Mouse (Mus musculus) kidney, postnatal 36 days (tissue): ENCODE measurements around the gene Rec114.

ENCODE experiments used
- DNase-seq, 2 experiments: peaks; one replicate each; pipeline ENCODE4 v3.0.0; 2021 to 2022; ENCODE audit warnings: mixed read lengths in 2 of 2

Rec114 gene

DNA sequence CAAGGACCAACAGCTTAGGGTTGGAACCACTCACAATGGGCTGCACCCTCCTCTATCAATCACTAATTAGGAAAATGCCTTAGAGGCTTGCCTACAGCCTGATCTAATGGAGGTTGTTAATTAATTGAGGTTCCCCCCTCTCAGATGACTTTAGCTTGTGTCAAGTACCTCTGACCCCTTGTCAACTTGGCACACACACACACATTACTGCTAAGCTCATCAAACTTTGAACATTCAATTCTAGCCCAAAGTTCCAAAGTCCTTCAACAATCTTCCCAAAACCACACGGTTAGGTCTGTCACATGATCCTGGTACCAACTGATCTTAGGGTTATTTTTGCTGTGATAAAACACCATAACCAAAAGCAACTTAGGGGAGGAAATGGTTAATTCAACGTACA lies 26.9 kb downstream of the Rec114 start:
- peak; percentile 54 to 71 for DNase-seq

DNA sequence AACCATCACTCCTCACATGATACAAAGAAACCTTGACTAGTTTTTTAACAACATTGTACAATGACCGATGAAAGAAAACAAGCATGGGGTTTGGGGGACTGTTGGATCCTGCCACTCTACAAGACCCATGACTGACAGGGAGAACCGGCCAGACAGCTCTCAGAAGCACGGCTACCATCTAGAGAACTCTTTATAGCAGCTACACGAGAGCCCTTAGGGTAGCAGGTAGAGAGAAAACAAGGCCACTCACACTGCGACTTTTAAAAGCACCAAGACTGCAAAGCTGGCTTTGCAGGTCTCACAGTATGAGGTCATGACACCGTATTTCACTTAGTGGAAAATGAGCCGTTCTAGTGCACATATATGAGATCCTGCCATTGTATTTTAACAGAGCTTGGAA lies 33.1 kb downstream of the Rec114 start:
- DNase-seq: no peak

DNA sequence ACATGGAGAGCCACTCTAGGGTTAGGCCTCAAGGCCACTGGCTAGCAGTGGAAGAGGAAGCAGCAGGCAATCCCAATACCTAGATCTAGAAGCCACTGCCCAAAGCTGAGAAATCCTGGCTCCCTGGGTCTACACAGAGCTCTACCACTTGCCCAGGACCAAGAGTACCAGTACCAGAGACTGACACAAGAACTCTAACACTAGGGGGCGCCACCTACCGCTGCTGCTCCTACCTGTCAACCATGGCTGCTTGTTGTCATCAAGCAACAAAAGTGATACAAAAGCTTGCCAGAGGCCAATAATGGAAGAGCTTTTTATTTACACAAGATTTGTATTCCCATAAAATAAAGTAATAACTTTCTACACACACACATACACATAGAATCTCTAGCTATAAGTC lies 33.8 kb downstream of the Rec114 start:
- DNase-seq: peak; percentile 77 to 88

DNA sequence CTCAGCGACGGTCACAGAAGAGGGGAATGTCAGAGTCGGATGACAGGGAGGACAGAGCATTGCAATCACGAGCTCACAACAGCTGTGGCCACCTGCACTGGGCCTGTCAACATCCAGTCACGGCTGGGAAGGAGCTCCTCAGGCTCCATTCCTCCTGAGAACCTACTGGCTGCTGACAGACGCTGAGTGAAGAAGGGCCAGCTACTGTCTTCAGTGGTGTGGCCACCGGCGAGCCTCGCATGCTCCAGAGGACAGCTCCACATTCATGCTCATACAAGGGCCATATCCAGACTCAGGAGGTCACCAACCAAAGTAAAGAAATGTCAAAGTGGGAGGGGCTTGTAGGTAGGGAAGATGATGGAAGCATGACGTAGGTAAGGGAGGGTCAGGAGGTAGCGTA lies 36.0 kb downstream of the Rec114 start:
- DNase-seq: no peak

DNA sequence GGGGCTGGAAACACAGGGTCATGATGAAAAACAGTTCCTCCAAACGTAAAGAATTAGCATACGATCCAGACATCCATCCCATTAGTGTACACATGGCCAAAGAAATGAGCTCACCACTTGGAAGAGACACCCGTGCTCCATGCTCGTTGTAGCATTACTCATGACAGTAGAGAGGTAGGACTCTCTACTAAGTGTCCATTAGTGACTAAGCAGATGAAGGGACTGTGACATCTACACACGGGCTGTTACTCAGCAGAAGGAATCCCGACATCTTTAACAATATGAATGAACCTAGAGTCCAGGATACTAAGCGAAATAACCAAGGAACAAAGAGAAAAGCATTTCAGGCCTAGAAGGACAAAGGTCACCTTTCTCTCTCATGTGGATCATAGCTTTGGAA lies 37.7 kb downstream of the Rec114 start:
- no peak for DNase-seq

DNA sequence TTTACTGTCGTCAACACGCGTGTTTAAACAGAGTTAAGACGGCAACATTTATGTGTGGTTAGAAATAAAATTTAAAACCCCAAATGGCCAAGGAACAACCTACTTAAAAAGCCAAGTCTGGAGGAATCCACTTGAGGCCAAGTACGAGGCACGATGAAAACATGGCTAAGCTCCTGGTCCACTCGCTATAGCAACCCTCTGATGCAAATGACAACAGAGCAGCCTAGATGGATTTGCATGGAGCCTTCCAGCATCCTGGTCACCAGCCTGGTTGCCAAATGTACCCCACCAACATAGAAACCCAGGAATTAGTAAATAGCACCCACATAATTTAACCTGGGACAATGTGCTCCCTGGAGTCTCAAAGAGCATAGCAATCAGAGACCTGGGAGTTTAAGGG lies 40.0 kb downstream of the Rec114 start:
- DNase-seq: no peak

DNA sequence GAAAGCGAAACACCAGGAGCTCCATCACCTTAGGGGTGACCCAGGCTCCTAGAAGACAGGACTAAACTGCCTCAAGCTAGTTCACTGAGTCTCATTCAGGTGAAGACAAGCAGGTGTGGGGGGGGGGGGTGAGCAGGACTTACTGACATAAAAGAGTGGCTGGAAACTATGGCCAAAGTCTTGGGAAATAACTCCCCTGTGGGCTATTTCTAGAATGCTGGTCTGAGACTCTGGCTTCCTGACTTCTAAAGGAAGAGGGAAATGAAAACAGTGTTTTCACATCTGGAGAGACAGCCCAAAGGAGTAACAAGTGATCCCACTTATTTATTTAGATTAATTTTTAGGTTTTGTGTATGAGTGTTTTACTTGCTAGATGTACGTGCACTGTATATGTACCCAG lies 42.0 kb downstream of the Rec114 start:
- DNase-seq: no peak

DNA sequence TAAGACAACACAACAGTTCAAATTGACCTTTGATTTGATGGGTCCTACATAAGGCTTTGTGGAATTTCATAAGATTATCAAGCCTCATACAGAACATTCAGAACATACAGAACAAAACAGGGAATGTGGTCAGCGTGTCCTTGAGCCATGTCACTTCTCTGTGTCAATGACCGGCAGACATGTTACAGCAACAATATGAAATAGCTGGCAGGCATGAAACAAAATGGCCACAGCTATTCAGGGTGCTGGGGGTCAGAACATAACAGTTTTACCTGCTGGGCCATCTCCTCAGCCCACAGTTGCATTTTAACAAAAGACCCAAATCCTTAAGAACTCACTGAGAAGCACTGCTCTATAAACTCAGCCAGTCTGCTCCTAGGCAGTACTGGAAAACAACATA lies 45.3 kb downstream of the Rec114 start:
- DNase-seq: no peak

DNA sequence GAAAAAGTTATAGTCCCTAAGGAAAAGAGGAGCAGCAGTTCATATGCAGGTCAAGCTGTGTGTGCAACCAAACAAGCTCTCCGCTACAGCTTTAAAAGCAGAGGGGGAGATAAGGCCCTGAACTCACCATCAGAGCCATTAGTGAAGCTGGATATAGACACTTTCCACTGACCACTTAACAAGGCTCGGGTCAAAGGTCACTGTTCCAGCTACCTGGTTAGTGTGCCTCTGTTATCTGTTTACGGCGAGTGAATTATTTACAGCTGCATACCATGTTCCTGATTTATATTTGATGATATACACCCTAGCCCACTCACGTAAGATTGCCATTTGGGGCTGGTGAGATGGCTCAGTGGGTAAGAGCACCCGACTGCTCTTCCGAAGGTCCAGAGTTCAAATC lies 52.3 kb downstream of the Rec114 start:
- no peak for DNase-seq

DNA sequence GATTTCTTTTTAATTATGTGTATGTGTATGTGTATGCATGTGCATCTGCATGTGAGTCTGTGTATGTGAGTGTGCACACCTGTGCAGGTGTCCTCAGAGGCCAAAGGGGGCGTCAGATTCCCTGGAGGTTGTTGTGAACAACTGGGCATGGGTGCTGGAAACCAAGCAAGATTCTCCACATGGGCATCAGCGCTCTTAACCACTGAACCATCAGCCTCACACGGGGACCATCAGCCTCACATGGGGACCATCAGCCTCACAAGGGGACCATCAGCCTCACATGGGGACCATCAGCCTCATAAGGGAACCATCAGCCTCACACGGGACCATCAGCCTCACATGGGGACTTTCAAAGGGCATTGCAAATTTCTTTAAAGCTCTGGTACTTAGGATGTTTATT lies 53.1 kb downstream of the Rec114 start:
- no peak for DNase-seq

DNA sequence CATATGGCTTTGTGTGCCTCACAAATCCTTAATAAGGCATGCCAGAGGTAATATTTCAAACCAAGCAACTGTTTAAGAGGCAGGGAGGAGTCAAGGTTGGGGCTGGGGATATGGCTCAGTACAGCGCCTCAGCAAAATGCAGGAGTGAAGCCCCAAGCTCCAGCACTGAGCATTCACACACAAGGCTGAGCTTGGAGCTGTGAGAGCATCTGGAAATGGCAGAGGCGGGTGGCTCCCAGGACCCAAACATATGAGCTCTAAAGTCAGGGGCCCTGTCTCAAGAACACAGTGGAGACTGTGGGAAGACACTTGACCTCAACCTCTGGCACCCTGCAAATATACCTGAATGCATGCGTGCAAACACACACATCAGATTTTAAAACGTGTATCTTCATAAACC lies 55.7 kb downstream of the Rec114 start:
- DNase-seq: no peak

DNA sequence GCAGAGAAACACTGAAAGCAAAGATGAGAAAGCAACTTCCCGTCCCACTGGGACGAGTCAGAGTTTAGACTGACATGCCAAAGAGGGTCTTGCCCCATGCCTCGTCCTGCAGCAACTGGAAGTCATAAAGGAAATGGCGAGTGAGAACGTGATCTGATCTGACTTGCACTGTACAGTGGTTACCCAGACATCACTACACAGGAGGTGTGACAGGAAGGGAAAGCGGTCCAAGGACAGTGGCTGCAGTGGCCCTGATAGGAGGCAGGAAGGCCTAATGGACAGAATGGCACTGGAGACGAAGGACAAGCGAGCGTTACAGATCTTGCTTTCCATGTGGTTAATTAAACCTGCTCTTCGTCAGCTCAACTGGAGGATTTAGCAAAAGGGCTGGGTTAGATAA lies 58.5 kb downstream of the Rec114 start:
- DNase-seq: no peak

DNA sequence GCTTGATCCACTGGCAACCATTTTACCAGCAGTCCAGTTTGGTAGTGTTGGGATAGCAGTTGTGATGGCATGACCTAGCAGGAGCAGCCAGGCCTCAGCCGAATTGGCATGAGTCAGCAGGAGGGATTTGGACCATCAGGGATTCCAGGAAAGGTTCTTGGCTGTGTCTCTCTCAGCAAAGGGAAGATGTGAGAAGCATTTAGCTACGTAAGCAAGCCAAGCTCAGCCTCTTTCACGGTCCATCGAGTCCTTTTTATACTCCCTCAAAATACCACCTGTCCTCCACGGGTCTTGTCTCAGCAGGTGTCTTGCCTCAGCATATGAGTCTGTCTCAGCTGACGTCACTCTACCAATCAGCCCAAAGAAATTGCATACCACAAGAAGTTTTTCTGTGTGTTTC lies 60.4 kb downstream of the Rec114 start:
- peak in 1 of 2 experiments; percentile 14 for DNase-seq

DNA sequence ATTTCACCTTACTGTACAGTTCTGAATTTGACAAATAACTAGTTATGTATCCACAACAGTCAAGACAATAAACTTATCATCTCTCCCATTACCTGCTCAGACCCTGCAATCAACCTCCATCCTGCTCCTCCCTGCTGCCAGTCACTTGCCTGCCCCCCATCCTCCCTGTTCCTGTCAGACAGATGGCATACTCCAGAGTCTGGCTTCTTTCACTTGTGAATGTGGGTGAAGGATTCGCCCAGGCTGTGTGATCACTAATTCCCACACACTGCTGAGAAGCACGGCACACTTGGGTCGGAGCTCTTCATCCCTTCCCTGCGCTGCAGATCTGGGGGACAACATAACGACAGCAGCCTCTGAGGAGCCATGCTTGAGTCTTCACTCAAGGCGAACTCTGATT lies 61.7 kb downstream of the Rec114 start:
- DNase-seq: no peak

DNA sequence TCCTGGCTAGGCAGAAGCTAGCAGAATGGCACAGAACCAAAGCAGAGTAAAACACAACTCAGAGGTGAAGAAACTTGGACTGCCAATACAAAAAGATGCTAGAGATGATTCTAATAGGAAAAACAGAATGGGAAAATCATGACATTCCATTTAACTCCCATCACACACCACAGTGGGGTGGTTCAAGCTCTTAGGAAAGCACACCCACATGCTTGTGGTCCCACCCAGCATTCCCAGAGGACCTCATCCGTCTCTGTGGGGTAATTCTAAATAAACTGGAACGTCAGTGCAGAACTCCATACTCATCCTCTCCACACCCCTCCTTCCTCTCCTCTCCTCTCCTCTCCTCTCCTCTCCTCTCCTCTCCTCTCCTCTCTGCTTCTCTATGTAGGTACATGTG lies 62.4 kb downstream of the Rec114 start:
- no peak for DNase-seq

DNA sequence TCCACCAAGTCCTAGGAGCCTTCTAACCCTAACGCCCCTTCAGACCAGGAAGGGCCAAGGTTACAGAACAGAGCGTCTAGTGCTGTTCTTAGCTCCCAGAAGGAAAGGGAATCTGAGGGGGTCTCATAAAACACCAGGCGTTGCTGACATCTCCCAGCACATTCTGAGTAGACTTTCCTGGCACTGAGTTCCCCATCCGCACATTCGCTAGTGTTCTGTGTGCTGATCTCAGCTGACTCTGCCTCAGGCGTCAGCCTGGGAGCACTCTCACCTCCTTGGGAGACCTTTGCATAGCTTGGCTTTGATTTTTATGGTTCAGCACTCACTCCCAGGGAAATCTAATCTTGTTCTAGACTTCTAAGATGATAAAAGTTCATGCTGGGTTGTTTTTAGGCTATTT lies 68.4 kb downstream of the Rec114 start:
- peak in 1 of 2 experiments; percentile 17 for DNase-seq

DNA sequence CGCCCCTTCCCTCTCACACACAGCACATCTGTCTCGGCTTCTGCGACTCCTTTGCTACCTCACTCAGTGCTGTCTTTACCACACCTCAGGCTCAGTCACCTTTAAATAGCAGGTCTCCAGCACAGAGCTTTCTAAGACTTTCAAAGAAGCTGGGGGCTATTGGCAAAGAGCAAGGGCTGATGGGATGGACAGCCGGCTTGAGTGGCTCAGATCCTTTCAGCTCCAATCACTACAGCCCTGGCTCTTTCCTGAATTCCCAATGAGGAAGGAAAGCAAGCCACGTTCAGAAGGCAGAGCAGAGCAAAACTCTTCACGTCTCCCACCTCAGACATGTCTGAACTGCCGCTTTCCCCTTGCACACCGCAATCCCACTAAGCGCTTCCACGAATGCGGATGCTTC lies 69.0 kb downstream of the Rec114 start:
- DNase-seq: no peak

DNA sequence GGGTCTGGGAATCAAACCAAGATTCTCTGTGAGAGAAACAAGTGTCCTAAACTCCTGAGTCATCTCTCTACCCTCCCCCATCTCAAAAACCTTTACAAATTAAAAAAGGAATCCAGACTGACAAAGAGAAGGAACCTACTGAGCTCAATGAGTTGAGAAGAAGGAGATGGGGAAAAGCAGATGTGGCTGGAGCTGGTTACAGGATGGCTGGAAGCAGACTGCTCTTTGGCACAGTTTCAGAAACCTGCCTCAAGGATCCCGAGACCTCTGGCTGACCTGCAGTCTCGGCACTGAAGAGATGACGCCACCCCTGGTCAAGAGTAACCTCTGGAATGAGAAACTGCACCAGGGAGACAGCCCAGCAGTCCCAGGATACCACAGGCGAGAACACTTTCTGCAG lies 71.3 kb downstream of the Rec114 start:
- peak; percentile 31 to 35 for DNase-seq

DNA sequence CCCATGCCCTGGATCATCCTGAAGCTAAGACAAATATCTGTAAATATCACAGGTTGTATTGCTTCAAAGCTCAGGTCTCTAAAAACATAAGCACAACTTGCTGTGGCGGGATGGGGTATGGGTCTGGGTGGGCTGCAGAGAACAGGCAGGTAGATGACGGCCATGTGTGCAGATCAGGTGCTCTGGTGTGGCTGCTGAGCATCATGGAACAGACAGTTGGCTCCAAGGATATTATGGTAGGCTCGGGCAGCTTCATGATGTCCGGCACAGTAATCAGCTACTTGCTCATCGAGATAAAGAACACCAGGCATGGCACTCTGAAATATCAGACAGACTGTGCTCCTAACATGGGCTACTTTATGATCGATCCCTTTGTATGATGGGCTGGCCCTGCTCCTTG lies 73.9 kb downstream of the Rec114 start:
- DNase-seq: no peak

DNA sequence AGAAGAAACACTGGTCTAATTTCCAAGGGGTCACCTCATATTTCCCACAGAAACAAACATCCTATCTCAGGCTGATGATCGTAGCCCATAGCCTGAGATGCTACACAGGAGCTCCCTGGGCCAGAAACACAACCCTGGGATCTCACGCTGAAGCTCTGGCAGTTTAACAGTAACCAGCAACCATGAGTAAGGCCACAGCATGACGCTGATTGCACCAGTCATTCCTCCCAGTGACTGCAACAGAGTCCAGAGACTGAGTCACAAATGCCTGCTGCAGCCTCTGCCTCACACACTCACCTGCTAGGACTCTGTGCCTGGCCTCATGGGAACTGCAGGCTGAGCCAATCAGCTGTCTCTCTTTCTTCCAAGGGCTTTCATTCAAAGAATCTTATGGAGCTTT lies 74.7 kb downstream of the Rec114 start:
- no peak for DNase-seq

DNA sequence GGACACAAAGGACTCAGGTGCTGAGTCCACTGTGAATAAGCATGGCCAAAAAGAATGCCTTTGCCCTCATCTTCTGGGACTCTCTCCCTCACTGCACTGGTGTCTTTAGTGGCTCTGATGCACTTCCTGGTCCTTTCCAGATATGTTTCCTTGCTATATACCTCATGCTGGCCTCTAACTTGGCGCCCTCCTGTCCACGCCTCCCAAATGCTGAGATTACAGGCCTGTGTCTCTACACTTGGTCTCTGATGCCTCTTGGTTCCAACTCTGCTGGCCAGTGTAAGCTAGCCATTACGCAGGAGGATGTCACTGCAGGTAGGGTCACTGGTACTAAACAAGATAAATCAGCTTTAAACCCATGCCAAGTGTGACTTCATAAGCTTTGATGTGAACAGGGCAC lies 75.6 kb downstream of the Rec114 start:
- DNase-seq: no peak

DNA sequence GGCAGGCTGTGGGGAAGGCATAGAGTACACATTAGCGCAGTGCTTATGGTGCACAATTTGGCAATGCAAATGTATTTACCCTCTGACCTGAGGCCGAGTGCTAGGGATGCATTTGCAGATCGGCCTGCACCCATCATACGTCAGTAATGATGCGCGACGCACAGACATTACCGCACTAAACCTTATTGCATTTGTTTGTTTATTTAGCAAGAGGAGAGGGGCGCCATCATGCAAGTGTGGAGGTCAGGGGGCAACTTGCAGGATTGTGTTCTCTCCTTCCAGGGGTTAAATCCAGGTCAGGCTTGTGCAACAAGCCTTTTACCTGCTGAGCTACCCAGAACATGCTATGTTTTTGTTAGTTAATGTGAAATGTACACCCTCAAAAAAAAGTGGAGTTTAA lies 76.5 kb downstream of the Rec114 start:
- no peak for DNase-seq

DNA sequence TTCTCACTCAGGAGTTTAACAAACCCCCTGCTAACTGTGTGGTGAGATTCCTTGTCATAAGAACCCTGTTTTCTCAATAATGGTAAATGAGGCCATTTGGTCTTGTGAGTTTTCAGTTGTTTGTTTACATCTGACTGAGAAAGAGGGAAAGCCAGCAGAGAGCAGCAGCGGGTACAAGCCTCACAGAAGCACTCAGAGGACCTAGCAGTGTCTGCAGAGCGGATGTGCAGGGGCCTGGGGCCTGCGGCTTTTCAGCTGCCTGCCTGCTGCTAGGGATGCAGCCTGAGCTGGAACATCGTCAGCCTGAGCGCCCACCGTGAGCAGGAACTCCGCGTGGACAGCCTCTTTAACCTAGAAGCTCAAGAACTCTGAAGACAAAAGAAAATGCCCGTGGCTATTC lies 77.6 kb downstream of the Rec114 start:
- DNase-seq: no peak

DNA sequence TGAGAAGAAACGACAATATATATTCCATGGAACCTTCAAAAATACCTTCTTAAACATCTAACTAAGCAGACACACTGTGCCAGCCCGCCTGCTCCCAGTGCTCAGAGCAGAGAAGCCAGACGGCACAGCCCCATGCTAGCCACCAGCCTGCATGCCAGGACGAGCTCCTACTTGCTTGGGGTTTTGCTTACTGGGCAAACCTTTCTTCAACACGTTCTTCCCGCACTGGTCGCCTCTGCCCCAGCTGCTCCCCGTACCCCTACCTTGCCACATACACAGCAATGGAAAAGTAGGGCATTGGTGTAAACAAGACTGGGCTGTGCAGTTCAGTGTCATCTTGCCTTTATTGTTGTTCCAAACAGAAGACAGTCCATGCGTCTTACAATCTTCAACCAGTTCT lies 78.3 kb downstream of the Rec114 start:
- no peak for DNase-seq

DNA sequence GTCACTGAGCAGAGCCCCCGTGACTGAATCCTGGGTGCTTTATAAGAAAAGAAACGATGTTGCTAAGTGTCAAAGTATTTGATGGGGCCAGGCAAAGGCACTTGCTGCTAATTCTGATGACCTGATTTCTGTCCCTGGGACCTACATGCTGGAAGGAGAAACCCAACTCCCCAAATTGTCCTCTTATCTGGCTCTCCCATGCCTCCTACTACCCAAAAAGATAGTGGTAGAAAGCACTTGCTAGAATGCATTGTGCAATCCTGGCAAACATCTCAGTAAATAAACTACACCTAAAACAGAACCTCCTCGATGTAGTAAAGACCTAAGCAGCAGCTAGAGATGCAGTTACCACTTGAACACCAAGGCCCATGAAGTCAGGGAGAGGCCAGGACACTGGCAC lies 81.0 kb downstream of the Rec114 start:
- no peak for DNase-seq

DNA sequence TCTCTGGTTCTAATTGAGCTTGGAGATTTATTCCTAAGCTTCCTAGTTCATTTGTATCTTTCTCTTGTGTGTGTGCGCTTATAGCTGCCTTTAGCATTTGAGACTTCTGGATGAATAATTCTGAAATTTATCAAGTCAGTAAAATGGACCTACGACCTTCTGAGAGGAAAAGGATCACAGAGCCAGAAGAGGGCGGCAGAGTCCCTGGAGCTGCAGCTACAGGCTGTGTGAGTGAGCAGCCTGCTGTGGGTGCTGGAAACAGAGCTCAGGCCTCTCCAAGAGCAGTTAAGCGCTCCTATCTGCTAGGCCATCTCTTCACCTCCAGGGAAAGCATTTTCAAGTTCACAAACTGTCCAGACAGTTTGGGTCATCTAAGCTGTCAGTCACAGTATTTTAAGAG lies 81.8 kb downstream of the Rec114 start:
- DNase-seq: peak in 1 of 2 experiments; percentile 29
